Mouse (Mus musculus) hematopoietic stem cell, adult 5-6 weeks (primary cell): ENCODE measurements around the gene E2f7. TPM values are rescaled to one million over a fixed set of nuclear protein-coding genes. Genes with fewer than 3 reads are reported as not detected.

Source experiments
- ATAC-seq, 2 experiments: fragments of 125-278 bp in 1 of 2; replicated peaks in 1 of 2; 2 replicates each; pipeline ENCODE4 v1.8.0; 2016 to 2017; ENCODE audit warnings: inconsistent platforms in 2 of 2, mild to moderate bottlenecking in 2 of 2, moderate number of reproducible peaks in 2 of 2, low read depth in 1 of 2, moderate TSS enrichment in 1 of 2; ENCODE audit not compliant: low FRiP score in 2 of 2, poor library complexity in 2 of 2, severe bottlenecking in 2 of 2, insufficient read depth in 1 of 2, low TSS enrichment in 1 of 2
- total RNA-seq: library from RNA; stranded (forward); fragments of 172-1452, 232-1000 nt; gene quantifications from 2 replicates; pipeline ENCODE4 v1.2.3, GENCODE M21; 2017

The E2f7 gene
- total RNA-seq = 6.3 and 9.4 TPM in 2 replicates

DNA sequence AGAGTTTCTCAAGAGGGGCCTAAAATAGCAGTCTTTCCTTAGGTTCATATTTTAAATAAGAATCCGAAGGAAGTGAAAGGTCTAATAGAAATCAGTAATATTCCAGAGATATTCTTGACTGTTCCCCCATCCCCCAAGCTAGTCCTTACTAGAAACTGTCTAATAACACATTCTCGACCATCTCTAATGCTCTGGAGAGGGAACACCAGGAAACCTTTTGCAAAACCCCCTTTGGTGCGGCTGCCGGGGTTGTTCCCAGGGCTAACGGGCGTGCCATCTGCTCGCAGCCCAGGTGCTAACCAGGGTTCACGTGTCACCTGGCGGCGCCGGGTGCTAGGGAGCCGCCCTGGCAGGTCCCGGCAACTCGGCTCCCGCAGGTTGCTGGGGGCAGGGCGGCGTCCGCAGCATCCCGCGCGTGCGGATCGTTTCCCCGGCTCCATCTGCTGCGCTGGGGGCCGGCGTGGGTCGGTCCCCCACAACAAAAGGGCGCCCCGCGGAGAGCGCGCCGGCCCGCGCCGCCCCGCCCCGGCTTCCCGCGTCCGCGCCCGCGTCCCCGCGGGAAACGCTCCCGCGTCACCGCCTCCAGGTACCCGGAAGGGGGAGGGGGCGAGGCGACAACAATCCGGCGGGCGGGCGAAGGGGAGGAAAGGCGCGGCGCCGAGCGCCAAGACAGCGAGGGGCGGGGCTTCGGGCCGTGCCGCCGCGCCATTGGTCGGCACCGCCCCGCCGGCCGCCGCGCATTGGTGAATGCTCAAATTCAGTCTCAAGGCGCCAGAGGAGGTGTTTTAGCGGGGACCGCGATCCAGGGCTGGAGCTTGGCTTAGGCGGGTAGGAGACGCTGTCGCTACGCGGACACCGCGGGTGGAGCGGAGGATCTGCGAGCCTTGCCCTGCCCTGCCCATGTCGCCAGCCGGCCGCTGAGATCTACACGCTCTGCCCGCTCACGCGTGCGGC lies at the start of gene E2f7:
E2f7 (plus strand) TSS at position 754 of the 954 bp plus-strand sequence.
- peak; percentile 97 to 98 for ATAC-seq

DNA sequence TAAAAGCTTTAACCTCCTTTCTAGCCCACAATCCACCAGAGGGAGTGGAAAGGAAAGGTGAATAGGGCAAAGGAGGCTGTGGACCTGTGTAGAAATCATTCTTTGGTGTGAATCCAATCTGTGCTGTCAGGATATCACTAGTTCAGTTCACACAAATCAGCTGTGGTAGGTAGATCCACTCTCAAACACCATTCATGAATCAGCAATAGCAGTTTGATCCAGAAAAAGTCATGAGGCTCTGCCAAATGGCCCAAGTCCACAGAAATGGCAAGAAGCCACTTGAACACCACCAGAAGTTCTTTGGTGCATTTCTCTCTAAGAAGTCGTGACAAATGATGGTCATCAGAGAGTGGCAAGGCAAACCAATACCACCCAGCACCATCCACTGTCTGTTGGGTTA lies 44.0 kb upstream of the E2f7 start:
- ATAC-seq = no peak

DNA sequence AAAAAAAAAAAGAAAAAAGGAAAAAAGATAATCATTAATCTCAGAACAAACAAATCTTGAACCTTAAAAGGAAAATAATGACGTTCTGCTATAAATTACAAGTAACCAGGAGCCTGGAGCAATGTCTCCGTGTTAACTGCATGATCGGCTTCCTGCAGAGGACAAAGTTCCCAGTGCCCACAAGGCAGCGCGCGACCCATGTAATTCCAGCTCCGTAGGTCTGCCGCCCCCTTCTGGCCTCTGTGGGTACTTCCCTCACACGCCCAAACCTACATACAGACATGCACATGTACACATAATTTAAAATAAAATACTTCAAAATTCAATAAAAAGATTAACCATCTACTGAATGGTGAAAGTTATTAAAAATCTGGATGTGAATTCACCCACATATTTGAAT lies 39.6 kb upstream of the E2f7 start:
- no peak for ATAC-seq

DNA sequence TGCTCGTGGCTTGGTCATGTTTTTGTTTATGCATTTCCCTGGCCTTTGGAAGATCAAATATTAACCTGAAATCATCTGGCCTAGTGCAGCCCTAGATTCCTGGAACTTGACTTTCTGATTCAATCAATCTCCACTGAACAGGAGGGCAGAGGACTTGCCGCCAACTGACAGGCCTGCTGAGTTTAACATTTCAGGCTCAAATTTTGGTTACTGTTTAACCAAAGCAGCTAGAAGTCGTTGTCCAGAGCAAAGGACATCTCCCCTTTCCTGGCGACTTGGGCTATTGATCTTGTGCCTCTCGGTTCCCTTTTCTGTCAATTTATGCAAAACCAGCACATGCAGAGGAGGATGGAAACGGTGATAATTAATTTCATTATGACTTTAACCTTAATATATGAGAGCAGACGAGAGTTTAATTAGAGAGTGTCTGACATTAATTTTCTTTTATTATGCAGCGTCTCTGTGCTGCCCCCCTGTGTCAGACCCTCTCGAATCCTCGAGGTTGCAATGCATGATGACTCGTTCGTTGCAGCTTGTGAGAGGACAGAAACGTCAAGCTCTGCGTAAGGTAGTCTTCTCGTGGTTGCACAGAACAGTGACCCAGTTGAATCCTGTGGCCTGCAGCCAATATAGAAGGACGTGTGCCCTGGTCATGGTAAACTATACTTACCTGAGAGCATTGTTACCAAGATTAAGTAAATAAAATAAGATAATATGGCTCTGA lies 37.7 kb upstream of the E2f7 start:
- ATAC-seq = no peak

DNA sequence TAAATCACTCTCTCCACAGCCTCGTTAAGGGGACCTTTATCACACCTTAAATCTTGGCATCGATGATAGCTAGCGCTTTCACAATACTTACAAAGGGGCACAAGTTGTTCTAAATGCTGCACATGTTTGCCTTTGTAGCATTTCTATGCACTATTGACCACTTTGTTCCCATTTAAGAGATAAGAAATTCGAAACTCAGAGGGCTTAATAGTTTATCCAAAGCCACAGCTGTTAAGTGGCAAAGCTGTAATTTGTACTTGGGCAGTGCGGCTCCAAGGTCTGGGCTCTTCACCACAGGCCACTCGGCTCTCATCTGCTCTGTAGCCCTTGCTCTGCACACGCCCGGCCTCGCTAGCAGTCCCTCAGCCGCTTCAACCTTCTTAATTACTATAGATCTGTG lies 28.4 kb upstream of the E2f7 start:
- no peak for ATAC-seq

DNA sequence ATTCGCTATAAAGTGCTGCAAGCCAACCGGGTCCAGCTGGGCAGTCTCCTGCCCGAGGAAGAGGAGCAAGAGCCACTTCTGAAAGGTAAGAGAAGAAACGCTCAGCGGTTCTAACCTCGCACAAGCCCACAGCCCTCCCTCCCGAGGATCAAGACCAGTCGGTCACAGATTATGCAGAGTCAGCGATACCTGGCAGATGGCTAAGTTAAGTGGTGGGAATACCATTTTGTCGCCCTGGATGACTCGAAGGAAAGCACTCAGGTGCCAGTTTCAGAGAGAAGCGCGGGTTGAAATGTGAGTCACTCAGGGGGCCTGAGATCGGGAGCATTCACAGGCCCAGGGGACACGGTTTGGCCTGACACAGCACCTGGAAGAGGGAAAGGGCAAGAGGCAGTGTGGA lies 18.8 kb upstream of the E2f7 start:
- no peak for ATAC-seq

DNA sequence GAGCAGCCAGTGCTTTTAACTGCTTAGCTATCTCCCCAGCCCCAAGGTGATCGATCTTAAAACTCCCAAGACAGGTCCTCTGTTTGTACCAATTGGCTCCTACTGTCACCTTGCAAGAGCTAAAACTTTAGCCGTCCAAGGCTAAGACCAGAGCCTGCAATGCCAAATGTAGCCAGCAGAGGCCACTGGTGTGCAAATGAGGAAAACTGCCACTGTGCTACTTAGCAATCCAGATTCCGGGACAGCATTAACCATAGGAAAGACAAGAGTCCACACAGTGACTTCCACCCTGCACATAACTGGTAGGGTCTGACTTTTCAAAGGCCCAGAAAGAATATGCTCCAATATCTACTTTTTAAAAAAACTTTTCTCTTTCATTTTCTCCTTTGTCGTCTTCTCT lies 17.4 kb upstream of the E2f7 start:
- peak; percentile 65 to 92 for ATAC-seq

DNA sequence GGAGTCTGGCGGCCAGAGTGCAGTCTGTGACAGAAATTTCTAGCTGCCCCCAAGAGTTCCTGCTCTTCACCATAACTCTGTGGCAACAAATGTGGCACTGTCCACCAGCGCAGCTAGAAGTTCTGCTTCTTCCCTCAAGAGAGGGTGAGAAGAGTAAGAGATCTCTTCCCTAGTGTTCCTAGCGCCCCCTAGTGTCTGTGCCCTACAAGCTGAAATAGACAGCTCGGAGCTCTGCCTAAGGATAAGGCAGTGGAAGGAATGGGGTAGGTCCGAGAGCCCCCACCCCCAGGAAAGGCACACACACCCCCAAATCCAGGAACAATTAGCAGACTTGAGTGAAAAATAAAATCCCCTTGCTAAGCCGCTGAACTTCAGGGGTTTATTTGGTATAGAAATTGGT lies 11.9 kb upstream of the E2f7 start:
- peak; percentile 96 to 97 for ATAC-seq

DNA sequence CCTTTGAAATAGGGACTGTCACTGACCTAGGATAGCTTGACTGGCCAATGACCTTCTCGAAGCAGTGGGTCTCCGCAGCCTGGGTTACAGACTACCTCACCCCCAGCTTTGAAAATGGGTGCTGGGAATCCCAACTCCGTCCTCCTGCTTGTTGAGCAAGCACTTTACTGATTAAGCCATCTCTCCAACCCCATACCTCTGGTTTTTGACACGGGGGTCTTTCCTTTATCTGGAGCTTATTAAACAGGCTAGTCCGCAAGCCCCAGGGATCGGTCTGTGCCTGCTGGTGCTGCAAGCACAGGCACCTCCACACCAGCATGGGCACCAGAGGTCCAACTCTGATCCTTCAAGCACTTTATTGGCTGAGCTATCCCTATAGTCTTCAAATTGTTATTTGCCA lies 1.5 kb upstream of the E2f7 start:
- no peak for ATAC-seq

DNA sequence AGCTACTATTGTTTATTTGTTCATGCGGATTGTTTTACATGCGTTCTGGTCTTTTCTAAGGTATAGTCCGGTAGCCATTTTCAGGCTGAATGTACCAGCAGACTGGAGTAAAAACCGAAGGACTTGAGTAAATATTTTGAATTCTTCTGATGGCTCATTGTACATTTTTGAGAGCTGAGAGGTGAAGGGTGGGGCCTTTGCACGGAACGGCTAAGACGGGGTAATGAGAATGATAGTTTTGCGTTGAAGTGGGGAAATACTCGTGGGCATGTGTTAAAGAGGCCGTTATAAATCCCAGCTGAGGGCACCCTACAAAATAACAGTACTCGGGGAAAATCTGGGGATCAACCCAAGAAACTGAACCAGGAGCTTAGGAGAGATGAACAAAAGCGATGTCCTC lies 1.1 kb upstream of the E2f7 start:
- no peak for ATAC-seq

DNA sequence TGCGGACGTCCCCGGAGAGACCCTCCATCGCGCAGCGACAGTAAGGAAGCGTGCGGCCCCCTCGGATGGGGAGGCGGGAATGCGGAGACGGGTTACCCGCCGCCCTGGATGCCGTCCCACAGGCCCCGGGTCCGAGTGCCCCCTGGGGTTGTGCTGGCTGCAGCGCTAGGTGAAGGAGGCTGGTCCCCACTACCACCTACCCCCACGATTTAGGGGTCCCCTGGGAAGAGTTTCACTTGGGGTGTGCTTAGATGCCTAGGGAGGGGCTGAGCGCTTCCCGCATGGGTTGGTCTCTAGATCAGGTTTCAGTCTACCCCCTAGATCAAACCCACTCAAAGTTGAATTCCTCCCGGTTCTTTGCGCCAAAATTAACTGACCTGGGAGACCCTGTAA lies 397 bp downstream of the E2f7 start:
- ATAC-seq = peak; percentile 2 to 18; a peak in 2 of 4 replicates

DNA sequence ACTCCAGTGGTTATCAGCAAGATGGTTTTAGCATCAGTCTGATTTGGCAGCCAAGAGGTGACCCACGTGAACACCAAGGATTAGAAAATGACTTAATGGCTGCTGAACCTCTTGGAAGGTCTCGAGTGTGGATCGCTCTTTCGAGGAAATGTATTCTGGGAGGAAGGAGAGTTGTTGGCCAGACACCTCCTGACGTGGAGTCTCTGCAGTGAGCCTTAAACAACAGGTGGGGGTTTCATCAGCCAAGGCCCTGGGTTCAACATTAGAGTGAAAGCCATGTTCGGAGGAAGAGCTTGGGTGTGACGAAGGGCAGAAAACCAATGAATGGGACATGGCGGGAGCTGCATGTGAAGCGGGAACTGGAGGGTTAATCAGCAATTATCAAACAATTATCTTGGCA lies 3.8 kb downstream of the E2f7 start:
- ATAC-seq = no peak

DNA sequence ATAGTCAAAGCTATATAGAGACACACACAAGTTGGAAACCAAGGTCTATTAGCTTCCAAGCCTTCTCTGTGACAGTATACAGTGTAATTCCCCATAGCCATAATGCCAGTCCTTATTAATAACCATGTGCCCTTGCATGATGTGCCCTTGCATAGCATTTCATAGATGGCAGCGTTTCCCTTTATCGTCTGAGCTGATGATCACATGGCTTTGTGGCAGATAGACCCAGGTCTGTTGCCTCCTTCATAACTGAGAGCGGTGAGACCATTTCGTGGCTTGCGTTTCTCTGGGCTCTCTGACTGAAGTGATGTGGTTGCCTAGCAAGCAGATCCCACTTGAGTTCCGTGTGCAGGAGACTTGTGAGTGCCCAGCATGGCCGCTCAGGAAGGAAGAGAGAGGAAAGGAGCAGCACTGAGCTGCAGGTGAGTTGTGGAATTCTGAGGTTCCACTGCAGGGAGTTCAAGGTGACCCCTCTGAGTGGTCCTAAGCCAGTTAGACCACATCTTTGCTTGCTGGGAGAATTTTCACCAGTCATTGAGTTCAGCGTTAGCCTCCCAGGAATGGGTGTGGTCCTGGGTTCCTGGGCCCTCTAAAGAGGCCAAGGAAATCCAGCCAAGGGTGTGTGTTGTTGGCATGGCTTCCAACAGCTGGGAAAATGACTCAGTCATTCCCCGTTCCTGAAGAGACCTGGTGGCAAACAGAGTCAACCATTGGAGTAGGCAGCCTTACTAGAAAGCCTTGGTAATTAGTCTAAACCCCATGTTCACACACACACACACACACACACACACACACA lies 4.5 kb downstream of the E2f7 start:
- ATAC-seq = no peak

DNA sequence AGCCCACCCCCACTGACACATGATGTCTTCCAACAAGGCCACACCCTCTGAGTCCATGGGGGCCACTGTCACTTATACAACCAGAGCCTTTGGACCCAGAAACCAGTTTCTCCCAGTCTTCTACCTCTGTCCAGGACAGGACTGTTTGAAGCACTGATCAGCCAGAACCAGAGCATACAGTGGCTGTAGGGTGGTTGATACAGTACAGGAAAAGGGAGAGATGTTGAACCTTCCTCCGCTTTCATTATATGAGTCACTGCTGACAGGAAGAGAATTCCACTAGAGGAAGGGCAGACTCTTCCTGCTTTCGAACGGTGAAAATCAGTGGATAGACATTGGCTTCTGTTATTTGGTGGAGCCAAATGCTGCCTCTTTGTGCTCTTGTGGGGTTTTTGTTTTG lies 7.6 kb downstream of the E2f7 start:
- ATAC-seq = no peak

DNA sequence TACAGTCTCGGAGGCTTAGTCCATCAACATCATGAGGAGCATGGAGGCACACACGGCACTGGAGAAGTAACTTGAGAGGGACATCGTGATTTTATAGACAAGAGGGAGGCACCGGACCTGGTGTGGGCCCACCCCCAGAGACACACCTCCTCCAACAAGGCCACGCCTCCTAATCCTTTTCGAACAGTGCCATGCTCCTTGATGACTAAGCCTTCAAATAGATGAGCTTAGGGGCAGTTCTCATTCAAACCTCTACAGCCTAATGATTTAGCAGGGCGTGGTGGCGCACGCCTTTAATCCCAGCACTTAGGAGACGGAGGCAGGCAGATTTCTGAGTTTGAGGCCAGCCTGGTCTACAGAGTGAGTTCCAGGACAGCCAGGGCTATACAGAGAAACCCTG lies 10.3 kb downstream of the E2f7 start:
- no peak for ATAC-seq

DNA sequence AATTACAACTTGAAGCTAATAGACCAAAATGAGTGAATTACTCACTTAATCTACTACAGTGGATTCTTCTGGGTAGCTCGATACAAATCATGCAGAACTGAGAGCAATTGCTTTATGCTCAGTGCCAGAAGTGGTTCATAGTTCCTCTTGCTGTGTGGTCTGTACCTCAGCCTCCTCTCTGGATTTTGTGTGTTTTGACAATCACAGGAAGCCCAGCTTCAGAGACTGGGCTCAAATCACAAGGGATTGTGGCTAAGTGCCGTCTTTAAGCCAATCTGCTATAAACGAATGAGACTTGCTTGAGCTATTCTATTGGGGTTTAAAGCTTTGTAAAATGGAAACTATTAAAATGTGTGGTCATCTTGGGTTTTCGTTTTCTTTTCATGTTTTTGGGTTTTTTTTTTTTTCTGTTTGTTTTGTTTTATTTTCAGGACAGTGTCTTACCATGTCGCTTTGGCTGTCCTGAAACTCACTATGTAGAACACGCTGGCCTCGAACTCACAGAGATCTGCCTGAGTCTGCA lies 11.1 kb downstream of the E2f7 start:
- no peak for ATAC-seq

DNA sequence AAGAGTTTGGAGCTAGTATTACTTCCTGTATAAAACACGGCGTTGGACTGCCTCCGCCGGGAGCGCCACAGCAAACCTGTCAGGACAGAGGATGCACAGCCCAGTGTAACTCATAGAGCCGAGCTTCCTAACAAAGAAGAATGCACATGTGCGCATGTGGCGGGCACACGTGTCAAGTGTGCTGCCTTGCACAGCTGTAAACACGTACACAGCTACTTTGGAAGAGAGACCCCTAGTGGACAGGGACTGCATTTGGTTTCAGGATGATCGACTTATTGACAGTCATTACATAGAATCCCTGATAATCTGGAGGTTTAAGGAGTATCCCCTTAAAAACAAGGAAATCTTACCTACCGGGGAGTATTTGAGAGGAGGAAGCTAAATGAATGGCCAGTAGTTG lies 15.3 kb downstream of the E2f7 start:
- peak; percentile 67 to 69; a peak in 2 of 4 replicates for ATAC-seq
